Mouse (Mus musculus) spleen, postnatal 36 days (tissue): ENCODE results near the gene Ehbp1l1.
A peak's percentile ranks its signal among the peaks of the same experiment; 100 is the strongest.

ENCODE experiments used
- DNase-seq, 2 experiments: peaks; one replicate each; pipeline ENCODE4 v3.0.0; 2022; ENCODE audit warnings: low spot score in 2 of 2, mixed read lengths in 1 of 2

Ehbp1l1 gene

DNA sequence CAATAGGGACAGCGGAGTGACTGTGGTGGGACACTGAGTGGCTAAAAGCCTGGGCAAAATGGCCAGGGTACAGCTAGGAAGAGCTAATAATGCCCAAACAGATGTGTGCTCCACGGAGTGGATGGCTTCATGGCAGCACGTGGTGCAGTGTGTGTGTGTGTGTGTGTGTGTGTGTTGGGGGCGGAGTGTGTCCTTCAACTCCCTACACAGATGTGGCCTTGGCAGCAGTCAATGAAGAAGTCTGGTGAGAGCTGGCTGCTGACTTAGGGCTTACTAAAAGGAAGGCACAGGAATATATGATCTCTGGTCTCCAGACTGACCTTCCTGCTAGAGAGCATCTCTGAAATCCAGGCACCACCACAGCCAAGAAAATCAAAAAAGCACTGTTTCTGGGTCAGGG lies 57.7 kb downstream of the Ehbp1l1 start:
- no peak for DNase-seq

DNA sequence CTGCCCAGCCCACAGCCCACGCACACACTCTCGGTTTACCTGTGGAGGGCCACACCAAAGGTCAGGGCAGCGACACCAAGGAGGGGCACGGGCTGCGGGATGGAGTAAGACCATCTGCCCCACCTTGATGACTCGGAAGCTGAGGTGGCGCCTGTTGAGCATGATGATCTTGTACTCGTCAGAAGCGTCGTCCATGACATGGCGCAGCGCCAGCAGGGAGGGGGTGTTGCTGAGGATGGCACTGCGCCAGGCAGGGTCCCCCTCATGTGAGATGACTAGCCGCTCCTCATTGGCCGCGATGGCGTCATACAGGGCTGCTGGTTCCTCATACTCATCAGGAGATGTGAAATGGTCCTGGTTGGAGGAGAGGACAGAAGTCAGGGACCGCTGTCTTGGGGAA lies 59.7 kb downstream of the Ehbp1l1 start:
- DNase-seq: no peak

DNA sequence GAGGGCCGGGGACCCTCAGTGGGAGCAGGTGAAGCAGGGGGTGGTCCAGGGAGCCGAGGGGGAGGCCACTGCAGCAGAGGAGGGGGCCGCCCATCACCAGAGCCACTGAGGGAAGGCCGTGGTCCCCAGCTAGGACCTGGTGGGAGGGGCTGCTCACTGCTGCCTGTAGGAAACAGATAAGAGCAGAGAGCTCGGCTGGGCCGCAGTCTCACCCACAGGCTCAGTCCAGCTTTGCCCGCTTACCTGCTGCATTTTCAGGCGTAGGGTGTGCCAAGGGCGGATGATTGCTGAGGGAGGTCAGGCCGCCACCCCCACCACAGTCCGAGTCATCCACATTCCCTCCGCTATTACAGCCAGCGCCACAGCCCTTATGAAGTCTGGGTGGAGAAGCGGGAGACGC lies 60.7 kb downstream of the Ehbp1l1 start:
- peak; percentile 72 to 79 for DNase-seq

DNA sequence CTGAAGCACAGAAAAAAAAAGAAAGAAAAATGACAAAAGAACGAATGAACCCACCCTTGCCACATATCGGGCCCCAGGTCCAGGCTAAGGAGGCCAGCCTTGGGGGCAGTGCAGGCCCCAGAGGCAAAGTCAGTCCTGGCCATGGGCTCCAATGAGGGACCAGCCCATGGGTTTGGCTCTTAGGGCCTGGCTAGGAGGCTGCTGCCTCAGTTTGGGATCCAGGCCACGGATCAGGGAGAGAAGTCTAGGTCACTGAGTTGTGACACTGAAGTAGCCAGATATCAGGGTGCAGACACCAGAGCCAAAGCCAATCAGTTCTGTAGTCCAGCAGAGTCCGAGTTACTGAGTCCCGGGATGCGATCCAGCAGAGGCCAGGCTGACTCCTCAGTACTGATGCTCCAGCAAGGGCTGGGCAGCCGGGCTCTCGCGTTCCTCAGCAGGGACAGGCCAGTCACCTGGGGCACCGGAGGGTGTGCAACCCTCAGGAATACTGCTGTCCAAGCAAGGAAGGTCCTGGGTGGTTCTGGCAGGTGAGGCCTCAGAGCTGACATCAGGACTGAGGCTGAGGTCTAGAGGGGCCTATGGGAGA lies 61.4 kb downstream of the Ehbp1l1 start:
- no peak for DNase-seq

DNA sequence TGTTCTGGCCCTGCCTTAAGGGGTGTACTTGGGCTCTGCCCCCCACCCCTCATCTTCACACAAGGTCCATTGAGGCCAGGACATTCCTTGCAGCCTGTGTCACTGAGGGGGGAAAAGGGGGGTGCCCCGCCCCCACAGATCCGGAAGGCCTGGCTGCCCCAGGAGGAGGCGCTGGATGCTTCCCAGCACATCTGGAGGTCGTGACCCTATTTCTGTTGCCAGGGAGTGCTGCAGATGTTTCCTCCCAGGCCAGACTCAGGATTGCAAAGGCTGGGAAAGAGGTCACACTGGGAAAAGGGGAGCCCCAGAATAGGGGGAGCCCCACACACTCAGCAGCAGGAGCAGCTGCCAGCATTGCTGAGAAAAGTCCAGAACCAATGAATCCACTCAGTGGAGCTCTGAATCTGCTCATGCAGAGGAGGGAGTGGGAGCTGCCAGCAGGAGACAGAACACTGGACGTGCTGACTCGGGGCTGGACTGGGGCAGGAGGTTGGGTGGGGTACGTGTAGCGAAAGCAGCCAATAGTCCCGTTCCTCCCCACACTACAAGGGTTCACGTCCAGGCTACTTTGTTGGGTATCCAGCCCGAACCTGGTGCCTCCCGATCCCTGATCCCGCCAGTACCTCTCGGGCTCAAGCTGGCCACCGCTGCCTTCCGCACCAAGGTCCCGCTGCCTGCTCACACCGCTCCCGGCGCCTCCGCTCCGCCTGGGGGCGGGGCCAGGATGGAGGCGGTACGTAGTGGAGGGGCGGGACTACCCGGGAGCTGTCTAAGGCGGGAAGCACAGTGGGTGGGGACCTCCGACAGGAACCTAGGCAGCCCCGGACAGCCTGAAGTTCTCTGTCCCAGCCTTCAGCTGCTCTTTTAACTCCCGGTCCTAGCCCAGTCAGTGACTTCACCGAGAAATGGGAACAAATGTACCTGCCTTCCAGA lies 62.9 kb downstream of the Ehbp1l1 start, which contains the start of gene Sipa1:
Sipa1 (minus strand) TSS at position 727 of the 933 bp plus-strand sequence.
- peak; percentile 97 to 98 for DNase-seq

DNA sequence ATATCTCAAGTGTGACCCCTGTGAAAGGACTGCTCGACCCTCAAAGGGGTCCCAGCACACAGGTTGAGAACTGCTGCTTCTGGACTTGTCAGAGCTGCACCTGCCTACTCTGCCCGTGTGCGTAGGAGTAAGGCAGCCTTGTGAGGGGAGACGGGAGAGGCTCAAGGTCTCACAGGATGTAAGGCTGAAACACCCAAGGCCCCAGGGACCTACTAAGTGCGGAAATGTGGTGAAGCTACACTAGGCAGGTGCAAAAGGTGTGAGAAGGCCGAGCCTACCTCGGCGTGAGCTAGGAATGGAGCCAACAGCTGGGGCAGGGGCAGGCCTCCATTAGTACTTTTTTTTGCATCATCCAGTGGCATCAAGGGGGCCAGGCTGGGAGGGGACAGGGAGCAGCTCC lies 63.8 kb downstream of the Ehbp1l1 start:
- peak; percentile 91 to 92 for DNase-seq

DNA sequence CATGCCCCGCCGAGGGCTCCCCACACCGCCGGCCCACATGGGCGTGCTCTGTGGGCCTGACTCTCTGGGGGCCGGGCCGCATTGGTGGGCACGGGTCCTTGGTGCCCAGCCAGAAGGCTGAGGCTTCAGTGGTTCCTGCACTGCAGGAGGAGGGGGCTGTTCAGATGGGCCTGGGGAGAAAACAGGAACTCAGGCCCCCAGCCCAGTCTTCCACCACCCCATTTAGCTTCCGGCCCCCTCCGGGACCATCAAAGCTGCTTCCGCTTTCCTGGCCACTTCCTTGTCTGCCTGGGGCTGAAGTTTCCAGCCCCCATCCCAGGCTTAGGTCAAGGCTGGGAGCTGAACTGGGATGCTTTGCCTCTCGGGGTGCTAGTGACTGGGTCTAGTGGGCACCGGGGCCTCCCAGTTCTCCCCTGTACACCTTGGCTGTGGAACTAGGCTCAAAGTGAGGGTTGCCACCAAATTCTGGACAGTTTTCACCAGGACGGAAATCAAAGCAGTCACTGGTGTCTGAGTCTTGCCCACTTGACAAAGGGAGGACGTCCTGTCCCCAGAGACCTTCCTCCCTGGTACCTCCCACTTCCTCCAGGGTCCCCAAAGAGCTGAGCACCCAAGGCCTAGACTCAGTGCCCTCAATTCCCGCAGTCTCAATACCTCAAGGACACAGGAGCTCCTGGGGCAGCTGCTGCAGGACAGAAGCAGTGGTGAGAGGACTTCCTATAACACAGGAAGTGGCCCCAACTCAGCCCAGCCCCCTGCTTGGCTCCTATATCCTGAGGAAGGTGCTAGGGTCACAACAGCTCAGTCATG lies 65.0 kb downstream of the Ehbp1l1 start:
- peak; percentile 88 for DNase-seq
